Mouse (Mus musculus) CH12.LX (cell line): Measurements from ENCODE around the gene Gse1. TPM values are rescaled to one million over a fixed set of nuclear protein-coding genes. Genes with fewer than 3 reads are reported as not detected.
A peak's percentile ranks its signal among the peaks of the same experiment; 100 is the strongest.

Source experiments
- DNase-seq: peaks from one replicate; pipeline ENCODE4 v3.0.0-alpha.2; 2013; ENCODE audit errors: extremely low read depth
- H3K27ac ChIP-seq: 2 replicates; pipeline ENCODE4 v1.5.1; 2012; ENCODE audit warnings: low read depth, mild to moderate bottlenecking, control low read depth, moderate library complexity; ENCODE audit not compliant: insufficient read depth
- H3K27me3 ChIP-seq: replicated peaks from 2 replicates; pipeline ENCODE3; 2012; ENCODE audit warnings: inconsistent platforms
- H3K36me3 ChIP-seq, 2 experiments: replicated peaks in 1 of 2; 2 replicates each; pipeline versions ENCODE3 to v1.6.1; 2012; ENCODE audit warnings: inconsistent platforms in 1 of 2, low read length in 1 of 2, mild to moderate bottlenecking in 1 of 2, mixed read lengths in 1 of 2, moderate library complexity in 1 of 2; ENCODE audit not compliant: control insufficient read depth in 1 of 2, insufficient read depth in 1 of 2
- H3K4me1 ChIP-seq, 2 experiments: 2 replicates each; pipeline ENCODE4 v1.6.1; 2012; ENCODE audit warnings: inconsistent platforms in 1 of 2, moderate library complexity in 1 of 2; ENCODE audit not compliant: insufficient read depth in 2 of 2, control insufficient read depth in 1 of 2
- H3K4me2 ChIP-seq: 2 replicates; pipeline ENCODE4 v1.6.1; 2012; ENCODE audit warnings: low read depth, mild to moderate bottlenecking, control low read depth; ENCODE audit not compliant: poor library complexity, insufficient read depth, severe bottlenecking
- H3K4me3 ChIP-seq, 3 experiments: fragments of 150-350 bp in 1 of 3; sonication (generic) in 1 of 3; replicated peaks in 1 of 3; 2 replicates each; pipeline versions ENCODE3 to v1.5.1; 2011 to 2012; ENCODE audit warnings: low read depth in 2 of 3, low read length in 2 of 3, mild to moderate bottlenecking in 2 of 3, moderate library complexity in 2 of 3, control low read depth in 1 of 3, improper control_type of control experiment in 1 of 3, inconsistent platforms in 1 of 3, mixed read lengths in 1 of 3; ENCODE audit not compliant: poor library complexity in 1 of 3
- H3K79me2 ChIP-seq: replicated peaks from 2 replicates; pipeline ENCODE4 v1.6.1; 2012; ENCODE audit warnings: mild to moderate bottlenecking, moderate library complexity; ENCODE audit not compliant: control insufficient read depth, poor library complexity, insufficient read depth, severe bottlenecking; ENCODE audit errors: extremely low read depth
- H3K9ac ChIP-seq: 2 replicates; pipeline ENCODE4 v1.6.1; 2012; ENCODE audit warnings: low read depth, mild to moderate bottlenecking, control low read depth, moderate library complexity; ENCODE audit not compliant: insufficient read depth
- H3K9me3 ChIP-seq: replicated peaks from 2 replicates; pipeline ENCODE3; 2012; ENCODE audit warnings: low read length, inconsistent platforms, mixed read lengths
- BHLHE40 ChIP-seq: IDR thresholded peaks from 2 replicates; pipeline ENCODE4 v1.6.1; 2011; ENCODE audit warnings: mild to moderate bottlenecking, low read depth, low read length, improper control_type of control experiment
- CHD1 ChIP-seq: IDR thresholded peaks from 2 replicates; pipeline ENCODE4 v1.6.1; 2012; ENCODE audit warnings: low read depth, low read length, improper control_type of control experiment, inconsistent platforms
- CHD2 ChIP-seq: IDR thresholded peaks from 2 replicates; pipeline ENCODE4 v1.6.1; 2011; ENCODE audit warnings: low read length, improper control_type of control experiment
- CTCF ChIP-seq, 2 experiments: IDR thresholded peaks in 1 of 2; conservative IDR thresholded peaks in 1 of 2; 2 replicates each; pipeline ENCODE4 v1.5.1; 2011 to 2012; ENCODE audit warnings: low read depth in 2 of 2, low read length in 2 of 2, improper control_type of control experiment in 1 of 2, inconsistent platforms in 1 of 2, mild to moderate bottlenecking in 1 of 2, moderate library complexity in 1 of 2
- E2F4 ChIP-seq: IDR thresholded peaks from 2 replicates; pipeline ENCODE4 v1.6.1; 2011; ENCODE audit warnings: low read depth, low read length, improper control_type of control experiment; ENCODE audit not compliant: insufficient replicate concordance
- ELF1 ChIP-seq: IDR thresholded peaks from 2 replicates; pipeline ENCODE4 v1.6.1; 2014; ENCODE audit warnings: low read depth, mild to moderate bottlenecking, inconsistent platforms, low read length, improper control_type of control experiment
- EP300 ChIP-seq: IDR thresholded peaks from 2 replicates; pipeline ENCODE4 v1.6.1; 2011; ENCODE audit warnings: low read length, improper control_type of control experiment
- GABPA ChIP-seq: IDR thresholded peaks from 2 replicates; pipeline ENCODE4 v1.6.1; 2012; ENCODE audit warnings: low read depth, low read length, improper control_type of control experiment, inconsistent platforms; ENCODE audit not compliant: insufficient replicate concordance
- MAFK ChIP-seq: IDR thresholded peaks from 2 replicates; pipeline ENCODE4 v1.6.1; 2011; ENCODE audit warnings: low read length, improper control_type of control experiment; ENCODE audit not compliant: insufficient replicate concordance
- MAX ChIP-seq: IDR thresholded peaks from 2 replicates; pipeline ENCODE4 v1.6.1; 2011; ENCODE audit warnings: low read length, improper control_type of control experiment
- MAZ ChIP-seq: IDR thresholded peaks from 2 replicates; pipeline ENCODE4 v1.6.1; 2012; ENCODE audit warnings: low read depth, mild to moderate bottlenecking, inconsistent platforms, low read length, improper control_type of control experiment, moderate library complexity
- MXI1 ChIP-seq: IDR thresholded peaks from 2 replicates; pipeline ENCODE4 v1.6.1; 2011; ENCODE audit warnings: mild to moderate bottlenecking, low read depth, low read length, improper control_type of control experiment
- NELFE ChIP-seq: IDR thresholded peaks from 2 replicates; pipeline ENCODE4 v1.6.1; 2011; ENCODE audit warnings: low read depth, low read length, improper control_type of control experiment
- NRF1 ChIP-seq: IDR thresholded peaks from 2 replicates; pipeline ENCODE4 v1.6.1; 2014; ENCODE audit warnings: low read depth, mild to moderate bottlenecking, inconsistent platforms, low read length, improper control_type of control experiment, moderate library complexity
- PAX5 ChIP-seq: IDR thresholded peaks from 2 replicates; pipeline ENCODE4 v1.6.1; 2012; ENCODE audit warnings: low read length, inconsistent platforms, mixed read lengths
- POLR2A ChIP-seq: IDR thresholded peaks from 2 replicates; pipeline ENCODE4 v1.6.1; 2011; ENCODE audit warnings: low read depth, mild to moderate bottlenecking, improper control_type of control experiment, low read length
- RAD21 ChIP-seq: IDR thresholded peaks from 2 replicates; pipeline ENCODE4 v1.6.1; 2011; ENCODE audit warnings: low read depth, mild to moderate bottlenecking, low read length, improper control_type of control experiment, moderate library complexity
- RCOR1 ChIP-seq: conservative IDR thresholded peaks from 2 replicates; pipeline ENCODE4 v1.6.1; 2012; ENCODE audit warnings: low read depth, mild to moderate bottlenecking, inconsistent platforms, low read length, improper control_type of control experiment
- SIN3A ChIP-seq: IDR thresholded peaks from 2 replicates; pipeline ENCODE4 v1.6.1; 2012; ENCODE audit warnings: low read length, improper control_type of control experiment, inconsistent platforms
- SMC3 ChIP-seq: IDR thresholded peaks from 2 replicates; pipeline ENCODE4 v1.6.1; 2011; ENCODE audit warnings: low read depth, low read length, improper control_type of control experiment
- TBP ChIP-seq: conservative IDR thresholded peaks from 2 replicates; pipeline ENCODE4 v1.6.1; 2011; ENCODE audit warnings: low read depth, low read length, improper control_type of control experiment
- TCF12 ChIP-seq: IDR thresholded peaks from 2 replicates; pipeline ENCODE4 v1.6.1; 2014; ENCODE audit warnings: low read depth, mild to moderate bottlenecking, inconsistent platforms, low read length, improper control_type of control experiment
- UBTF ChIP-seq: IDR thresholded peaks from 2 replicates; pipeline ENCODE4 v1.6.1; 2012; ENCODE audit warnings: low read depth, mild to moderate bottlenecking, inconsistent platforms, low read length, improper control_type of control experiment, moderate library complexity
- ZKSCAN1 ChIP-seq: IDR thresholded peaks from 2 replicates; pipeline ENCODE4 v1.6.1; 2012; ENCODE audit warnings: low read depth, inconsistent platforms, low read length, improper control_type of control experiment, borderline replicate concordance
- ZMIZ1 ChIP-seq: IDR thresholded peaks from 2 replicates; pipeline ENCODE4 v1.6.1; 2012; ENCODE audit warnings: low read depth, mild to moderate bottlenecking, inconsistent platforms, low read length, improper control_type of control experiment
- ZNF384 ChIP-seq: IDR thresholded peaks from 2 replicates; pipeline ENCODE4 v1.6.1; 2012; ENCODE audit warnings: low read depth, low read length, improper control_type of control experiment, inconsistent platforms
- dilution Hi-C: fragments of 300-500 bp; cut with MboI; formaldehyde crosslinking; loops from 2 replicates; pipeline ENCODE4 v1.14.3; 2020; ENCODE audit warnings: low sequenced_read_pairs; ENCODE audit not compliant: extremely low pct_unique_long_range_greater_than_20kb, extremely low pct_ligation_motif_present
- in situ Hi-C: fragments of 300-500 bp; cut with MboI; formaldehyde crosslinking; loops from 3 replicates; pipeline ENCODE4 v1.14.3; 2019; ENCODE audit warnings: low sequenced_read_pairs, low pct_ligation_motif_present, low pct_unique_long_range_greater_than_20kb, mixed read lengths
- polyA plus RNA-seq: library from polyadenylated mRNA; unstranded; fragments of >175 nt; gene quantifications from 2 replicates; pipeline ENCODE4 v1.2.1, GENCODE M21; 2012; ENCODE audit warnings: low read depth; ENCODE audit not compliant: insufficient read length
- total RNA-seq, 2 experiments: library from RNA; depleted of rRNA; stranded (reverse); fragments of 300-350 nt in 1 of 2; fragments of >200 nt in 1 of 2; gene quantifications; 2 replicates each; pipeline ENCODE4 v1.2.3; 2012 to 2014

Gene Gse1
- total and polyA plus RNA-seq, 3 experiments: 1.3 to 9.8 (median 8.5) TPM

DNA sequence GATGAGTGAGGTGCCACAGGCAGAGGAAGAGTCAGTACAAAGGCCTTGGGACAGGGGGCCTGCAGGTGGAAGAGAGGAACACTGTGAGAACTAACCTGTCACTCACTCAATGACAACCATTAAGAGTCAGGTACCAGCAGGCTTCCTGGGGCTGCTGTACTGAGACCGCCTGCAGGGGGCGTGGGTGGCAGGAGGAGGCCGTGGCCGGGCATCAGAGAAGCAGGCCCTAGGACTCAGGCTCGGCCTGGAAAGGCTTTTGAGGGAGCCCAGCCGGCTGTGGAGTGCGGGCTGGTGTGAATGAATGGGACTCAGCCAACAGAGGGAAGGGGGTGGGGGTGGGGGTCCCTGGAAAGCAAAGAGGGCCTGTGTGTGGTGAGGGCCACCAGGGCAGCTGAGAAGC is 242.9 kb downstream of the Gse1 start:
- Histone ChIP-seq H3K79me2 (no peaks in the 10 kb centered on the region), H3K27ac (no peak overlapping the region), H3K4me2 (no peak overlapping the region), H3K4me3 (no peak overlapping the region), H3K9me3 (no peaks in the 10 kb centered on the region), H3K36me3 (no peaks in the 10 kb centered on the region), H3K9ac (no peak overlapping the region)
- in situ Hi-C loops (loop anchor here (5.0 kb wide), 1 partner anchor 34 kb away; no protein-coding TSS in a partner anchor), dilution Hi-C loops (no loop called here)
- TF ChIP-seq MAFK (no peak), RCOR1 (no peak), CHD1 (no peak), POLR2A (no peak), ELF1 (no peak), SMC3 (peak; percentile 59), CHD2 (no peak), RAD21 (peak; percentile 31), MXI1 (no peak), TCF12 (no peak), TBP (no peak), CTCF (conservative IDR thresholded peaks at IDR 0.05 in 1 of 2, IDR thresholded peaks at IDR 0.05 in 1 of 2; ENCODE audit: low read depth in 2 of 2, low read length in 2 of 2) (peak in 1 of 2 experiments; percentile 56; a peak in 2 of 4 replicates), PAX5 (no peak), GABPA (no peak)
- TF ChIP-seq, all 38 proteins: peak for 3
- no peaks in the 10 kb centered on the region for H3K27me3 ChIP-seq
- H3K4me1 ChIP-seq: peaks cover 50 to 66% of the 10 kb centered on the region in 2 experiments
- no peak for DNase-seq

DNA sequence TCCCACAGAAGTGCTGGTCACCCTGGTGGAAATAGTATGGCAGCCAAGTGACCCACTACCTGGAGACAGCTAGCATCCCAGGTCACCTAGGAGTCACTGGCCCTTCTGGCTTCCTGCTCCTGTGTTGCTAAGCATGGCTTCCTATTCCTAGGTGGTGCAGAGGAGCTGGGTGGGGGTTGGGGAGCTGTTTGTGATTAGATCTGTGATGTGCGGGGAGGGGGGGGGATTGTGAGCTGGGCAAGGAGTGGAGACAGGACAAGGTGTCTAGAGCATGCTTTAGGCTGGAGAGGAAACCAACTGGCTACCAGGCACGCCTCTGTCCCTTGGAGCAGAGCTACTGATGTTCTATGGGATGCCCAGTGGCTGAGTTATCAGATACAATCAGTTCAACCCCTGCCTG is 243.5 kb downstream of the Gse1 start:
- Histone ChIP-seq H3K9ac (no peak overlapping the region), H3K4me3 (no peak overlapping the region), H3K9me3 (no peaks in the 10 kb centered on the region), H3K27me3 (no peaks in the 10 kb centered on the region), H3K4me2 (no peak overlapping the region), H3K79me2 (no peaks in the 10 kb centered on the region), H3K36me3 (no peaks in the 10 kb centered on the region), H3K27ac (no peak overlapping the region), H3K4me1 (peaks cover 44 to 65% of the 10 kb centered on the region in 2 experiments)
- in situ Hi-C loops (loop anchor here (5.0 kb wide), 1 partner anchor 34 kb away; no protein-coding TSS in a partner anchor), dilution Hi-C loops (no loop called here)
- TF ChIP-seq MXI1: no peak
- DNase-seq: no peak

DNA sequence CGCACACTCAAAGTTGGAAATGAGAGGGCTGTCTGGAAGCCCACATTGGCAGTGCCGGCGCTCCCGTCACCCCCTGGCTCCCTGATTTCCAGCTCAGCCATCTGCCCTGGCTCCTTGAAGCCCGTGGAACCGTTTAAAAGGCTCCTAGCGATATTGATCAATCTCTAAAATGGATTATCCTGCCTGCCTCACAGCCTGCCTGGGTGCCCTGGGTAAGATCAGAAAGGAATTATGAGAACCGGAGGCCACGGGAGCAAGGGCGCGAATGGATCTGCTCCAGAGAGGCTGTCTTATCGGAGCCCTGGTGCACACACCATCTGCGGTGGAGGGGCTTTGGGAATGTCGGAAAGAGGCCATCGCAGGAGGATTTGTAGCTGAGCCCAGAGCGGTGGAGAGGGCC is 244.0 kb downstream of the Gse1 start:
- H3K4me2 ChIP-seq: no peak overlapping the region
- in situ Hi-C loops (loop anchor here (5.0 kb wide), 1 partner anchor 35 kb away; no protein-coding TSS in a partner anchor), dilution Hi-C loops (no loop called here)
- no peak for DNase-seq
- H3K9me3 ChIP-seq: no peaks in the 10 kb centered on the region
- H3K27me3 ChIP-seq: no peaks in the 10 kb centered on the region
- TF ChIP-seq TCF12 (no peak), ZMIZ1 (no peak), SIN3A (no peak), E2F4 (no peak), MAFK (no peak), NRF1 (no peak), RAD21 (no peak), UBTF (no peak), ELF1 (no peak), EP300 (no peak), ZNF384 (no peak), NELFE (no peak), MXI1 (no peak), MAZ (no peak), BHLHE40 (no peak), MAX (no peak), PAX5 (no peak), SMC3 (no peak), ZKSCAN1 (no peak)
- H3K79me2 ChIP-seq: no peaks in the 10 kb centered on the region
- no peak overlapping the region for H3K4me3 ChIP-seq
- H3K4me1 ChIP-seq: peaks cover 39 to 61% of the 10 kb centered on the region in 2 experiments
- no peak overlapping the region for H3K9ac ChIP-seq
- no peak overlapping the region for H3K27ac ChIP-seq
- H3K36me3 ChIP-seq: no peaks in the 10 kb centered on the region
